Mouse (Mus musculus) spleen, adult 2 months (tissue): ENCODE data around the gene Tespa1.
"Not testable (repeated sequence)": the region's sequence is repeated elsewhere in the genome, so short reads cannot be mapped to it uniquely, and the experiment has no call there.

Experiments used
- CTCF ChIP-seq: fragments of 200-500 bp; IDR thresholded peaks from 2 replicates; pipeline ENCODE4 v1.5.1; 2011; ENCODE audit warnings: mild to moderate bottlenecking, inconsistent platforms; ENCODE audit not compliant: insufficient read depth, insufficient read length, insufficient replicate concordance; ENCODE audit errors: extremely low read depth
- POLR2A ChIP-seq: fragments of 200-500 bp; IDR thresholded peaks from 2 replicates; pipeline ENCODE4 v1.6.1; 2011; ENCODE audit warnings: low read depth, low read length, inconsistent platforms

DNA sequence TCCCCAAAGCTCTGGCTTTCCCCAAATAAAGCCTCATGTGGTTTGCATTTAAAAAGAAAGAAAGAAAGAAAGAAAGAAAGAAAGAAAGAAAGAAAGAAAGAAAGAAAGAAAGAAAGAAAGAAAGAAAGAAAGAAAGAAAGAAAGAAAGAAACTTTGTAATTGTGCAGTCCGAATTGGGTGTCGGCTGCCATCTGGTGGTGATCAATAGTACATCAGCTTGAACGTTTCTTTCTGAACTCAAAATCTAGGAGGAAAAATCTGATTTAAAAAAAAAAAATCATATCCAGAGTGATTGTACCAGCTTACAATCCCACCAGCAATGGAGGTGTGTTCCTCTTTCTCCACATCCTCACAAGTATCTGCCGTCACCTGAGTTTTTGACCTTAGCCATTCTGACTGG, 23.9 kb upstream of the Tespa1 start:
- TF ChIP-seq CTCF, POLR2A: not testable (repeated sequence)
